In the genomic region with DNA sequence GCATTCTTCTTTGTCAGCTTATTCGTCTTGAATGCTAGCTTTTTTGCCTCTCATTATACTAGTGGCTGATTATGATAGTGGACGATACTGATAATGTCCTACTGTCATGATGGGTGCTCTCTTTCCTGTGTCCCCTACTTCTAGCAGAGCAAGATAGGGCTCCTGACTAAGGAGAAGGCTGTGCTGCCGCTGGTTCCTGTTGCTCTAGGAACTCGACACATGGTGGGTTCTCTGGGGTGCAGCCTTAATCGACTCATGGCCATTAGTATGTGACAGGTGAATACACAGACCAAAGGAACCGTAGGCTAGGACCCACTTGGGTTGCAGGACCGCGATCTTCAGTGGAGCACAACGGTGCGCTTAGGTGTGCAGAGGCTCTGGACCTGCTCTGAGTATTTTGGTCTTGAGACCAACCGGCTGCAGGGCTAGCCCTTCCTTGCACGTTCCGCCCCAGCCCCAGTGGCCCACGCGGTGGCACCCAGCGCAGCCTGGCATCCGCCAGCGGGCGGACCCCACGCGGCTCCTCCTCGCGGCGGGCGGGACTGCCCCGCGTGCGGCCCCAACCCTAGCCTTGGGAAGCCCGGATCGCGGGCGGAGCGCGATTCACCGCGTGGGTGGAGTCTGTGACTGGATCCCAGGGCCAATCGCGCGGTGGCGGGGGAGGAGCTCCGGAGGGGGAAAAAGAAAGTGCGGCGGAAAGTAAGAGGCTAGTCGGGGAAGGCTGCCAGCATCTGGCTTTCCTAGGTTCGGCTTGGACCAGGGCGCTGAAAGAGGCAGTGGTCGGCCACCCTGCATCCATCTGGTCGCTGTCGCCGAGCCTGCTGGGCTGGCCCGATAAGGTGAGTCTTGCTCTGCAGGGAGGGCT, we compare ENCODE assay signal across 8 mouse cellular contexts. TPM values are rescaled to one million over a fixed set of nuclear protein-coding genes. Genes with fewer than 3 reads are reported as not detected.
A peak's percentile ranks its signal among the peaks of the same experiment; 100 is the strongest.
DNase-seq lines count a peak whose midpoint lies in the region; ATAC-seq lines count a peak whose summit lies in the region.

A gene (plus strand): TSS at position 657 of the 865 bp plus-strand sequence.

- peak; percentile 62 for DNase-seq in WW6 (ENCODE audit: low read depth, low spot score)
- peak; percentile 78 to 83 for DNase-seq in cerebellum, postnatal 36 days
- peak; percentile 95 to 96 for DNase-seq in frontal cortex, postnatal 36 days (ENCODE audit: low spot score in 2 of 2)
- DNase-seq in hindbrain, embryonic 14.5 days (ENCODE audit: low spot score): peak; percentile 84
- DNase-seq in layer of hippocampus, postnatal 36 days: peak; percentile 92 to 95
- DNase-seq in lung, postnatal 25 days (ENCODE audit: low spot score): peak; percentile 96
- peak; percentile 29 for DNase-seq in retina, adult 2 months (ENCODE audit: low read depth, low spot score)
- peak; percentile 95 for DNase-seq in thymus, postnatal 25 days

- peak within 1 kb of the TSS; percentile 21; the same call in 1 of the 2 replicates for H3K27ac ChIP-seq in hindbrain, embryonic 14.5 days

- 3% methylated on average over 51 of the region's 51 CpGs for WGBS in hindbrain, embryonic 14.5 days

- peak within 1 kb of the TSS; percentile 52 for H3K4me3 ChIP-seq in hindbrain, embryonic 14.5 days (replicated peaks; ENCODE audit: low read length)

- peak within 1 kb of the TSS; percentile 70 for H3K9ac ChIP-seq in hindbrain, embryonic 14.5 days

- no peaks in the 10 kb centered on the region for H3K4me1 ChIP-seq in hindbrain, embryonic 14.5 days (replicated peaks; ENCODE audit: control insufficient read depth, insufficient read depth, low read length)

- no peaks in the 10 kb centered on the region for H3K9me3 ChIP-seq in hindbrain, embryonic 14.5 days (ENCODE audit: control insufficient read depth, low read length)

- H3K36me3 ChIP-seq in hindbrain, embryonic 14.5 days (replicated peaks; ENCODE audit: control insufficient read depth, insufficient read depth): no peaks in the 10 kb centered on the region

- H3K27me3 ChIP-seq in hindbrain, embryonic 14.5 days (ENCODE audit: control insufficient read depth, insufficient read depth, low read length): 0 out of 2 replicates have a peak, but pooled peaks cover 3% of the 10 kb centered on the region

- ATAC-seq in hindbrain, embryonic 14.5 days (ENCODE audit: low FRiP score): peak; percentile 97

- peak within 1 kb of the TSS; percentile 85 for H3K4me2 ChIP-seq in hindbrain, embryonic 14.5 days (replicated peaks)

RNA-seq across cellular contexts. Expression of the gene that starts here (rescaled TPM):
- 14.5 and 14.9 TPM in 2 replicates for polyA plus RNA-seq in hindbrain, embryonic 14.5 days (2014; fragmentation: Nextera tagmentation; extraction: Ambion mirVana)
- total RNA-seq in layer of hippocampus, postnatal 36 days (2021): 10 to 100 TPM; 60.6 to 82.1 TPM

Comparison
In these comparisons a context has a peak if more than half of its experiments do, and no peak if none do; other contexts are left out.
1. Peak in every context shown above with its lines: DNase-seq, ATAC-seq, H3K4me3 ChIP-seq and H3K27ac ChIP-seq.
2. DNase-seq: peak in every context shown above with its lines; median percentile 96 in lung, postnatal 25 days; 96 in frontal cortex, postnatal 36 days; 95 in thymus, postnatal 25 days; 94 in layer of hippocampus, postnatal 36 days; 84 in hindbrain, embryonic 14.5 days; 80 in cerebellum, postnatal 36 days; 62 in WW6; 29 in retina, adult 2 months.